Mouse (Mus musculus): ENCODE data around the gene Ppp4r3a.

DNA sequence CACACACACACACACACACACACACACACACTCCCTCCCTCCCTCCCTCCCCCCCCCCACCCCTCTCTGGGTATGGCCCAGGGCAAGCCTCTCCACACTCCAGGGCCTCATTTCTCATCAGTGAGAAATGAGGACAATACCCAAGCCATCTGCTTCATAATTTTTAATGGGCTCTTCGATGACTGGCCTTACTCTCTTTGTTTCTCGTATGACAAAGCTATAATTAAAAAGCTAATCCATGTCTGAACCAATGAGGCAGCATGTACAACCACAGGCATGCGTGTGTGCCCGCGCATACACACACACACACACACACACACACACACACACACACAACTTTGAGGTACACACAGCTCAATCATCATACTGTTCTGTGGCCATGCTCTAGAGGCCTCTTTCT, 78.5 kb downstream of the Ppp4r3a start:
- TF ChIP-seq CTCF (IDR thresholded peaks at IDR 0.05; ENCODE audit: low read depth, low read length) (no peak), GATA1 (IDR thresholded peaks at IDR 0.05; ENCODE audit: borderline replicate concordance, low read length) (no peak), TAL1 (conservative IDR thresholded peaks at IDR 0.05; ENCODE audit: low read depth, low read length) (no peak)
